Mouse (Mus musculus) embryonic stem cell, embryonic (primary cell): ENCODE results near the gene Slc26a10.

ENCODE experiments used
- CTCF ChIA-PET, 4 experiments: fragments of 300-600 bp in 2 of 4; fragments of 350-600 bp in 2 of 4; sonication (Branson Sonifier 250); formaldehyde crosslinking; loops; one replicate each; lab custom pipeline; 2022; ENCODE audit warnings: inconsistent platforms in 2 of 4; lab: Charles Lee
- POLR2A ChIA-PET, 4 experiments: fragments of 300-600 bp in 2 of 4; fragments of 350-600 bp in 2 of 4; sonication (Branson Sonifier 250); formaldehyde crosslinking; loops; one replicate each; lab custom pipeline; 2022; ENCODE audit warnings: antibody characterized with exemption in 4 of 4, inconsistent platforms in 1 of 4; lab: Charles Lee

Slc26a10 gene

DNA sequence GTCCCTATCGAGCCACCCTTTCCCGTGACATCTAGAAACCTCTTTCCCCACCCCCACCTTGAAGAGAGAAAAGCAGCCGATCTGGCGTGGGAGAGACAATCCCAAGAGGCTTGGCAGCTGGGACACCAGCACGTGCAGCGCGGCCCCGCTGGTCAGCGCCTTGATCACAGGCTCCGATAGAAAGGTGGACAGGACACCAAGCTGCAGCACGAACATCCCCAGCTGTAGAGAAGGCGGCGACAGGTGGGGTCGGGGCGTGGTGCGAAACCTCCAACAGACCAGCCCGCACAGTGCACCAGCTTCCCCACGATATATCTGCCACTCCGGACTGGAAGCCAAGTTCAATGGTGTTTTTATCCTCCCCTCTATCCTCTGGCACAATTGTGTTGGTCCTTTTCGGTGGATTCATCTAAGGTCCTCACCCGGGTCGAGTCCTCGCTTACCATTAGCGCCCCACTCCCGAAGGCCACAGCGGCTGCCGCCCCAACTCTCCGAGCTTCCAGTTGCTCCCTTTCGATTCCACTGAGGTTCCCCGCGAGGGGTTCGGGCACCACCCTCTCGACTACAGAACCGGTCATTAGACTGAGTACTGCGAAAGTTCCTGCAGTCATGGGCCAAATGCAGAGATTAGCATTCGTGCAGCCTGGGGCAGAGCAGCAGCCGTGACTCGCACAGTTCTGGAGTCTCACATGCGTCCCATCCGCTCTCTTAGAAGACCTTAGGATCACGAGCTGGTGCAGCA, 2.0 kb downstream of the Slc26a10 start:
- CTCF ChIA-PET, result interaction anchor here (0.6 to 2.7 kb wide), 16 partner anchors 8 to 173 kb away, joined by 3 to 19 read pairs (median 4); partner anchors contain the start of genes Gli1 (in 1 of the 4) and Mars (in 1 of the 4)
- POLR2A ChIA-PET, result interaction anchor here (0.5 to 2.2 kb wide), 24 partner anchors 8 to 161 kb away, joined by 3 to 7 read pairs (median 4); partner anchors contain the start of genes B4galnt1 (in 2 of the 4), Mars (in 1 of the 4) and Pip4k2c (in 1 of the 4)

DNA sequence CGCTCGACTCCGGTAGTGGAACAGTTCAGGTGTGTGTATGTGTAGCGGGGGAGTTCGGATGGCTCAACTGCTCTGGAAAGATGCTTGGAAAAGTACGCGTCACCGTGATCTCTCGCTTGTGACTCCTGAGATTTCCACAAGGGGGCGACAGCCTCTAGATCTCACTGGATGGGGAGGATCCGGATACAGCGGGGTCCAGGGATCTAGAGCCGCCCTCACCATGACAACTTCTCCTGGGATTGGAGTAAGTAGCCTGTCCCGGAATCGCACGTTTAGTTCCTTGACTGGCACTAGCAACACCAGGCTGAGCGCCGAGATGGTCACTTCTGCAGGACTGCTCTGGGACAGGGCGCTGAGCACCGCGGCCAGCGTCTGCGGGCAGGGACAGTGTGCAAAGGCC, 2.7 kb downstream of the Slc26a10 start:
- ChIA-PET POLR2A (interaction anchor here in 2 of 4 experiments (1.0 to 2.2 kb wide), 12 partner anchors 8 to 161 kb away, joined by 3 to 7 read pairs (median 4); partner anchors contain the start of genes Mars (in 1 of the 2) and Pip4k2c (in 1 of the 2)), CTCF (interaction anchor here (0.6 to 2.7 kb wide), 22 partner anchors 9 to 181 kb away, joined by 3 to 12 read pairs (median 4); partner anchors contain the start of genes Arhgap9 (in 1 of the 4), B4galnt1 (in 1 of the 4) and Gli1 (in 1 of the 4))

DNA sequence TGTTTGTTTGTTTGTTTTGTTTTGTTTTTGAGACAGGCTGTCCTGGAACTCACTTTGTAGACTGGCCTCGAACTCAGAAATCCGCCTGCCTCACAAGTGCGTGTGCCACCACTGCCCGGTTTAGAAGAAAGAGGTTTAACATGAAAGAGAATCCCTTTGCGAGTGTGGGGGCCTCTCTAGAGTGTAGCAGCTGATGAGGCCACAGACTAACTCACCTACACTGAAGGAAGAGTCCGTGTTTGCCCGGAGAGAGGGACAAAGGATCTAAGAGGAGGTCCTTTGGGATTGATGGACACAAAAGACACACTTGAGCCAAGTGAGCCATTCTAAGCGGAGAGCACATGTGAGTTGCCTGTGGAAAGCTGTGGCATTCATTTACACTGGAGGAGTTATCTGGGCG, 3.2 kb downstream of the Slc26a10 start:
- ChIA-PET CTCF (interaction anchor here (0.6 to 2.7 kb wide), 23 partner anchors 8 to 182 kb away, joined by 3 to 12 read pairs (median 4); partner anchors contain the start of genes Arhgap9 (in 1 of the 4) and B4galnt1 (in 1 of the 4)), POLR2A (interaction anchor here in 2 of 4 experiments (1.0 to 2.2 kb wide), 8 partner anchors 8 to 162 kb away, joined by 3 to 7 read pairs (median 4); partner anchors contain the start of genes Mars (in 1 of the 2) and Pip4k2c (in 1 of the 2))

DNA sequence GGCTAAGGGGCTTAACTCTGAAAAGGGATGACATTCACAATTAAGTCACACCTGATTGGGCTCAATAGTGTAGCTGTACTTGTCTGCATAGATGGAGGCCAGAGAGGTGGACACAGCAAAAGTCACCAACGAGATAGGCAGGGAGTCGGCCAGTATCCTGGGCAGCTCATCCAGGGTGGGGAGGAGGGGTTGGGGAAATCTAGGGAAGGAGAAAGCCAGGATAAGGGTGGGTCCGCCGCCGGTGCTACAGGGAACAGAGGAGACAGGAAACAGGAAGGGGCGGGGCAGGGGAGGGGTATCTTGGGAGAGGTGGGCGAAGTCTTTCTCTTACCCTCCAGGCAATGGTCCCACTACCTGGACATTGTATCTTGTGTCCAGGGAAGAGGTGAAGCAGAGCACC, 3.7 kb downstream of the Slc26a10 start:
- POLR2A ChIA-PET, result interaction anchor here in 3 of 4 experiments (0.6 to 2.1 kb wide), 10 partner anchors 8 to 162 kb away, joined by 3 to 6 read pairs (median 4); partner anchors contain the start of genes Arhgap9 (in 1 of the 3), Arhgef25 (in 1 of the 3) and Mars (in 1 of the 3)
- CTCF ChIA-PET, result interaction anchor here in 3 of 4 experiments (0.6 to 2.7 kb wide), 21 partner anchors 9 to 191 kb away, joined by 3 to 12 read pairs (median 5); partner anchors contain the start of gene Arhgap9 (in 1 of the 3)

DNA sequence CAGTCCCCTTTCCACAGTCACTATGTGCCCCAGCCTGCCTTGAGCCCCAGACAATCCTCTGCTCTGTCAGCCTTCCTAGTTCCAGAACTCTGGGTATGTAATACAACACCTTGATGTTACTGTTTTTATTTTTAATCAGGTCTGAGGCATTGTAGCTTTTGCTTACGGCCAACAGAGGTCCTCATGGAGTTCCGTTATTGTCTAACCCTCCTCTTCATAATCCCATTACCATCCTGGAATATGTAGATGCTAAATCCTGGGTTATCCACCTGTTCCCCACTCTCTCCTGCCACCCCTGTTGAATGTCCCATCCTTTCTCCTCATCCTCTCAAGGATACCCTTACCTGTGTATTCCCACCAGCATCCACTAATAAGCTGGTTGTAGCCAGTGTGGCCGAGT, 4.2 kb downstream of the Slc26a10 start:
- ChIA-PET CTCF (interaction anchor here in 3 of 4 experiments (0.6 to 2.7 kb wide), 21 partner anchors 9 to 190 kb away, joined by 3 to 12 read pairs (median 5); partner anchors contain the start of gene B4galnt1 (in 1 of the 3)), POLR2A (interaction anchor here in 3 of 4 experiments (0.6 to 2.1 kb wide), 10 partner anchors 9 to 163 kb away, joined by 3 to 6 read pairs (median 4); partner anchors contain the start of genes Arhgap9 (in 1 of the 3), Arhgef25 (in 1 of the 3) and Mars (in 1 of the 3))

DNA sequence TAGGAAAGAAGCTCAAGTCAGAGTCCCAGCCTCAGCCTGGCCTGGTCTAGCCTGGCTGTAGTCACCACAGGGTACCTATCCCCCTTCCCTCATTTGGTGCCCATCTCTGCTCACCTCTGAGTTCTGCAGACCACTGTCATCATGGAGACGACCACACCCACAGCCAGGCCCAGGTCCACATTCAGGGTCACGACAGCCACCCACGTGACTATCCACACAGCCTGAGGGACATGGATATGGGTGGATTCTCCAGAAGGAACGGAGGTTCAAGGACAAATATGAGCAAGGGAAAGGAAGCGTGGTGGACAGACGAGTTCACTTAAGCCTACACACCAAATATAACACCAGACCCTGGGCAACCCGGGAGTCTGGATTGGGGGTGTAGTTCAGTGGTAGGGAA, 6.3 kb downstream of the Slc26a10 start:
- ChIA-PET CTCF (interaction anchor here in 1 of 4 experiments (1.4 to 1.6 kb wide), 2 partner anchors 9 to 55 kb away, joined by 4 to 7 read pairs; partner anchors contain the start of gene B4galnt1), POLR2A (interaction anchor here in 2 of 4 experiments (0.6 to 1.2 kb wide), 6 partner anchors 9 to 244 kb away, joined by 3 to 5 read pairs (median 3); partner anchors contain the start of gene B4galnt1 (in 1 of the 2))

DNA sequence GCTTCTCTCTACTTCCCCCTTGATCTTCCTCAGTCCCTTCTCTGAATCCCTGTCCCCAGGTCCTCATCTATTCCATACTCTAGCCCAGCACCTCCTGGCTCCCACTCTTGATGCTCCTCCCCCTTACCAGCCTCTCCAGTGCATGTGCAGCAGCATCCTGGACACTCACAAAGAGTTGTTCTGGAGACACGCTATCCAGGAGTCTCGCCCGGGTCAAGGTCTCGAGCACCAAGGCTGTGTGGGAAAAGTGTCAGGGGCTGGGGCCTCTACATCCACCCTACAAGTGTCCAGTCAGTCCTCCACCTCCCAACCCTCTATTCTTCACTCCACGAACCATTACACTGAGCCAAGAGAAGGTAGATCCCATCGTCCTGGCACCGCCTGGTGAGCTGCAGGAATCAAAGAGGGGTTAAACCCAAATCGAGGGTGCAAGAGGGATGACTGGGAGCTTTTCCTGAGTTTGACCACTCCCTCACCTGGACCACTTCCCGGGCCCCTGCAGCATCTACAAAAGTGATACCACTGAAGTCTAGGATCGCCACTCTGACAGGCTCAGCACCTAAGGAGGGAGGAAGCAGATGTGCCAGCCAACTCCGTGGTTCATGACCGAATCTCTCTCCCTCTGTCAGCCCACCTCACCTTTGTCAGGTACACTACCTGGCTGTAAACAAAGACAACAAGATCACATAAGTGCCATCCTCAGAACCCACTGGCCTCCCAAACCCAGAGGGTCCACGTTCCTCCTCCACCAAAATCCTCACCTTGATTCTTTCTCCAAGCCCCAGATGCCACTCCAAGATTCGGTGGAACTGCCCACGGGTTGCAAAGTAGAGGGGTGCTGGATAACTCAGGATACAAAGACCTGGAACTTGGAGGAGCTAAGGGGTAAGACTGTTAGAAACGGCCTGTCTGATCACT, 7.0 kb downstream of the Slc26a10 start:
- ChIA-PET CTCF (interaction anchor here in 1 of 4 experiments (1.4 to 4.3 kb wide), 3 partner anchors 8 to 56 kb away, joined by 4 to 40 read pairs (median 7); partner anchors contain the start of gene B4galnt1), POLR2A (interaction anchor here in 2 of 4 experiments (0.6 to 1.2 kb wide), 6 partner anchors 9 to 243 kb away, joined by 3 to 5 read pairs (median 3); partner anchors contain the start of gene B4galnt1 (in 1 of the 2))

DNA sequence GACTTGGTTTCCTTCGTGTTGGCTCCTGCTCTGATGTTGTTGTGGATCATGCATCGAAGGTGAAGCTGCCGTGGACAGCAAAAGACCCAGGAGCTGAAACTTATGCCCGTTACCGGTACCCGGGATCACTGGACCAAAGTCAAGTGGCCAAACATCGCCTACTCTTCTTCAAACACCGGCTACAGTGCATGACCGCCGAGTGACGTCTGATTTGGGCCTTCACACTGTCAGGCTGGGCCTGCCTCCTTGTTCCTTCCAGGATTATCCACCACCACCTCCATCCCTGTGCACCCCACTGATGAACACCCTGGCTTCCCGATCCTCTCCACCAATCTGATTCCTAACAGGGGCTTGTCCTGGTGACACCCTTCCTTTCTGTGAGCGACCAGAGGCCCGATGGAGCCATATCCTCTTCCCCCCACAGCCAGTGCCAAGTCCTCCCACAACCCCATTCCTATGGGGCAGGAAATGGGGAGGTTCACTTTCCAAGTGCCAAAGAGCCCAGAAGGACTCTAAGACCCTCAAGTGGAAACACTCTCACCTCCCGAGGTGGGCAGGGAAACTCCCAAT, 8.7 kb downstream of the Slc26a10 start:
- ChIA-PET CTCF (interaction anchor here (0.6 to 4.3 kb wide), 40 partner anchors 8 to 961 kb away, joined by 3 to 40 read pairs (median 8); partner anchors contain the start of genes Slc26a10 (in 2 of the 4), Agap2 (in 1 of the 4), Arhgap9 (in 1 of the 4) and Arhgef25 (in 1 of the 4)), POLR2A (interaction anchor here in 3 of 4 experiments (0.5 to 2.9 kb wide), 21 partner anchors 9 to 1174 kb away, joined by 3 to 10 read pairs (median 4); partner anchors contain the start of genes Mars (in 1 of the 3), Os9 (in 1 of the 3), Pip4k2c (in 1 of the 3) and Slc26a10 (in 1 of the 3))

DNA sequence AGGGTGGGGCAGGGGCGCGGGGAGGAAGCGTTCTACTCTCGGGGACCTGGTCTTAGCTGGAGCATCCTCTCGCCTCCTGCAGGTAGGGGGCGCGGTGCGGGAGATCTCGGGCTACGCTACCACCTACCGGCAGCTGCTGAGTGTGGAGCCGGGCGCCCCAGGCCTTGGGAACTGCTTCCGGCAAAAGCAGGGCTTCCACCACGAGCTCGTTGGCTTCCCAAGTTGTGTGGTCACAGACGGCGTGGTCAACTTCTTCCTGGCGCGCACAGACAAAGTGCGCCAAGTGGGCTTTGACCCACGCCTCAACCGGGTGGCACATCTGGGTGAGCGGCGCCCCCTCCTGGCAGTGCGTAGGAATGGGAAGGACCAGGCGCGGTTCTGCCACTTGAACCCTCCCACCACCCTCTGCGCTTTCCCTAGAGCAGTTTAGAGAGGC, 9.6 kb downstream of the Slc26a10 start:
- ChIA-PET CTCF (interaction anchor here (0.6 to 4.3 kb wide), 92 partner anchors 8 to 1176 kb away, joined by 3 to 40 read pairs (median 4); partner anchors contain the start of genes Os9 (in 3 of the 4), Slc26a10 (in 3 of the 4), Arhgef25 (in 2 of the 4) and Agap2 (in 1 of the 4)), POLR2A (interaction anchor here in 3 of 4 experiments (0.6 to 2.9 kb wide), 32 partner anchors 9 to 342 kb away, joined by 3 to 10 read pairs (median 3); partner anchors contain the start of genes Os9 (in 2 of the 3), Slc26a10 (in 2 of the 3), Arhgap9 (in 1 of the 3) and Cdk4 (in 1 of the 3))

DNA sequence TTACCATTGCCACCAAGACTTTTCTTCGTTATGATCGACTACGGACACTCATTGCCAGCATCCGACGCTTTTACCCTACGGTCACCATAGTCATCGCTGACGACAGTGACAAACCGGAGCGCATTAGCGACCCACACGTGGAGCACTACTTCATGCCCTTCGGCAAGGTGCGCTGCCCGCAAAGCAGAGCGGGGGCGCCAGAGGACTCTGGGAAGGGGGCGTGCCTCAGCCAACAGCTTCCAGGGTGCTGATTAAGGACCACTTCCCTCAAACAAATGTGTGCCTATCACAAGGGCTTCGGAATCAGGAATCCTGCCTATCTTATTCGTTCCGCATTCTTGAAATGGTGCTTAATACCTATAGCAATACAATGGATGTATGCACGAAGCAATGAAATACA, 10.4 kb downstream of the Slc26a10 start:
- CTCF ChIA-PET, result interaction anchor here (0.5 to 4.3 kb wide), 72 partner anchors 7 to 1175 kb away, joined by 3 to 40 read pairs (median 4); partner anchors contain the start of genes Slc26a10 (in 3 of the 4), Arhgef25 (in 2 of the 4), Os9 (in 2 of the 4) and Agap2 (in 1 of the 4)
- POLR2A ChIA-PET, result interaction anchor here in 3 of 4 experiments (0.6 to 2.9 kb wide), 23 partner anchors 9 to 457 kb away, joined by 3 to 10 read pairs (median 4); partner anchors contain the start of genes Arhgap9 (in 1 of the 3), Cdk4 (in 1 of the 3), Os9 (in 1 of the 3) and Pip4k2c (in 1 of the 3)

DNA sequence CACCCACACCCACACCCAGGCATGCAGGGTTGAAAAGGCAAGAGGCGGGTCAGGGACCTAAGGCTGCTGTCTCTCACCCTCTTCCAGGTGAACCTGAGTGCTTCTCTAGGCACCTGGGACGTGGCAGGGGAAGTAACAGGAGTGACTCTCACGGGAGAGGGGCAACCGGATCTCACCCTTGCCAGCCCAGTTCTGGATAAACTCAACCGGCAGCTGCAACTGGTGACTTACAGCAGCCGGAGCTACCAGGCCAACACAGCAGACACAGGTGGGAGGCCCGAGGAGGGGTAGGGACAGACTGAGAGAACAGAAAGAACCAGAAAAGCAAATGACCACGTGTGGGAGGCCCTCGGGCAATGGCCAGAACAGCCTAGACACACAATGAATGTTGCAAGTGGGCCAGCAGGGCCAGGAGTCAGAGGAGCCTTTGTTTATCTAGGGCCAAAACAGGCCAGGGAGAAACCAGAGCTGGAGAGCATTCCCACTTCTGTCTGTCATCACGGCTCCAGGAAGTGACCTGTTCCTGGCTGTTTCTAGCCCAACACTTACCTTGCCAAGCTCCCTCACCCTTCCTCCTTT, 12.7 kb downstream of the Slc26a10 start:
- ChIA-PET POLR2A (interaction anchor here in 2 of 4 experiments (1.1 to 1.4 kb wide), 5 partner anchors 9 to 70 kb away, joined by 3 to 4 read pairs (median 4); partner anchors contain the start of gene Slc26a10 (in 1 of the 2)), CTCF (interaction anchor here in 2 of 4 experiments (1.3 to 2.4 kb wide), 4 partner anchors 9 to 182 kb away, joined by 3 to 12 read pairs (median 10); partner anchors contain the start of gene Slc26a10 (in 1 of the 2))

DNA sequence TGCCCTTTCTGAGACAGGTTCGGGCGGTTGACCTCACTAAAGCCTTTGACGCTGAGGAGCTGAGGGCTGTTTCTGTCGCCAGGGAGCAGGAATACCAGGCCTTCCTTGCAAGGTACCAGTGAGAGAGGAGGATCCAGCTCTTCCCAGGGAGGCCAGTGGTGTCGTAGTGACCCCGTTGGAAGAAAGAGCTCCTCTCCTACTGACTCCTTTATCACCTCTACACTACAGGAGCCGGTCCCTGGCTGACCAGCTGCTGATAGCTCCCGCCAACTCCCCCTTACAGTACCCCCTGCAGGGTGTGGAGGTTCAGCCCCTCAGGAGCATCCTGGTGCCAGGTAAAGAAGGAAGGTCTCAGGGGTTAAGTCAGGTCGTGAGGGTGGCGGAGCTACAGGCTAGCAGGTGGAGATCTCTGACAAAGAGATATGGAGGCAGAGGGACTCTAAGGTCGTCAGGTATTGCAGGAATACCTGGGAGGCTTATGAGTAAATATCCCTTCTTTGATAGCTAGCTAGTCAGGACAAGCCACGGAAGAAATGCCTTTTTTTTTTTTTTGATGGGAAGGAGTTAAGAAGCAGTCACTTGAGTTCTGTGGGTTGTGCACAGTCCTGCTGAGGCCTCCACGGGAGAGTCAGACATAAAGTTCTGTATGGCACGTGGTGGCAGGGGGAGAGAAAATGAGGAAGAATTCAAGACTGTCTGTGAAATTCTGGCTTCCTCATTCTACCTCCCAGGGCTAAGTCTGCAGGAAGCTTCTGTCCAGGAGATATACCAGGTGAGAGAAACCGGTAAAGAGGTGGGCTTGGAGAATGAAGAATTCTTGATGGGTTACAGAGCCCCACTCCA, 13.5 kb downstream of the Slc26a10 start:
- ChIA-PET CTCF (interaction anchor here (0.5 to 2.4 kb wide), 18 partner anchors 9 to 357 kb away, joined by 3 to 12 read pairs (median 4); partner anchors contain the start of genes Os9 (in 1 of the 4), Pip4k2c (in 1 of the 4) and Slc26a10 (in 1 of the 4)), POLR2A (interaction anchor here (0.5 to 1.7 kb wide), 29 partner anchors 9 to 193 kb away, joined by 3 to 7 read pairs (median 4); partner anchors contain the start of genes Mars (in 1 of the 4), Os9 (in 1 of the 4), Pip4k2c (in 1 of the 4) and Slc26a10 (in 1 of the 4))

DNA sequence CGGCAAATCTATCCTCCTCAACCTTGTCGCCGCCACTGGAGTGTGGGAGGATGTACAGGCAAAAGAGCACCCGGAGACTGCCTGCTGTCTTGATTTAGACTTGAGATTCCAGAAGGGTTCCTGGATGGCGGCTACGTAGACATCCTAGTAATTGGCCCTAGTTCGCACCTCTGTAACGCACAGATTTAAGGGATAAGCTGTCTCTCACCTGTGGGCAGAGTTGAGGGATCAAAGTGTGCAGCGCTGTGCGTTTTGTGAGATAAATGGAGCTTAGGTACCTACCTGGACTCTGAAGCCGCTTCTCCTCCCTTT, 14.1 kb downstream of the Slc26a10 start:
- CTCF ChIA-PET, result interaction anchor here in 3 of 4 experiments (0.6 to 2.4 kb wide), 16 partner anchors 10 to 356 kb away, joined by 3 to 12 read pairs (median 3); partner anchors contain the start of genes Os9 (in 1 of the 3), Pip4k2c (in 1 of the 3) and Slc26a10 (in 1 of the 3)
- POLR2A ChIA-PET, result interaction anchor here (0.5 to 1.7 kb wide), 31 partner anchors 8 to 193 kb away, joined by 3 to 7 read pairs (median 4); partner anchors contain the start of genes Os9 (in 2 of the 4), Mars (in 1 of the 4), Pip4k2c (in 1 of the 4) and Slc26a10 (in 1 of the 4)
